Mouse (Mus musculus): ENCODE data around the gene Phf21a.
"Not testable (repeated sequence)": the region's sequence is repeated elsewhere in the genome, so short reads cannot be mapped to it uniquely, and the experiment has no call there.

Gene Phf21a

GRCm38 (mm10) chr2:92381161-92381560 lies 288.2 kb downstream of the Phf21a start:
- DNase-seq (ENCODE audit: low read depth, low spot score) = no peak

GRCm38 (mm10) chr2:92381901-92382588 lies 289.1 kb downstream of the Phf21a start, which contains the start of gene 1700029I15Rik:
Gene 1700029I15Rik, plus strand, starts transcription at chr2:92382538.
- no peak for DNase-seq (ENCODE audit: low read depth, low spot score)

GRCm38 (mm10) chr2:92382759-92383158 lies 289.8 kb downstream of the Phf21a start:
- no peak for DNase-seq (ENCODE audit: low read depth, low spot score)

GRCm38 (mm10) chr2:92384101-92384500 lies 291.2 kb downstream of the Phf21a start:
- DNase-seq (ENCODE audit: low read depth, low spot score) = no peak

GRCm38 (mm10) chr2:92385113-92386051 lies 292.5 kb downstream of the Phf21a start:
- no peak for DNase-seq (ENCODE audit: low read depth, low spot score)

- DNase-seq (ENCODE audit: low read depth, low spot score) = no peak
Measured at GRCm38 (mm10) chr2:92386821-92387570, 294.1 kb downstream of the Phf21a start.

- no peak for DNase-seq (ENCODE audit: low read depth, low spot score)
Measured at GRCm38 (mm10) chr2:92387646-92388045, 294.7 kb downstream of the Phf21a start.

GRCm38 (mm10) chr2:92388081-92388517 lies 295.2 kb downstream of the Phf21a start:
- DNase-seq (ENCODE audit: low read depth, low spot score) = no peak

- DNase-seq (ENCODE audit: low read depth, low spot score) = peak; percentile 67
Measured at GRCm38 (mm10) chr2:92388891-92389641, 296.1 kb downstream of the Phf21a start.

- no peak for DNase-seq (ENCODE audit: low read depth, low spot score)
Measured at GRCm38 (mm10) chr2:92389645-92390044, 296.7 kb downstream of the Phf21a start.

- DNase-seq (ENCODE audit: low read depth, low spot score) = no peak
Measured at GRCm38 (mm10) chr2:92390206-92390930, 297.5 kb downstream of the Phf21a start.

- DNase-seq (ENCODE audit: low read depth, low spot score) = no peak
Measured at GRCm38 (mm10) chr2:92391116-92391515, 298.2 kb downstream of the Phf21a start.

GRCm38 (mm10) chr2:92391703-92392317 lies 298.9 kb downstream of the Phf21a start:
- DNase-seq (ENCODE audit: low read depth, low spot score) = no peak

GRCm38 (mm10) chr2:92392318-92393264 lies 299.7 kb downstream of the Phf21a start:
- no peak for DNase-seq (ENCODE audit: low read depth, low spot score)

GRCm38 (mm10) chr2:92395535-92395934 lies 302.6 kb downstream of the Phf21a start:
- DNase-seq (ENCODE audit: low read depth, low spot score) = no peak

- DNase-seq (ENCODE audit: low read depth, low spot score) = no peak
Measured at GRCm38 (mm10) chr2:92397436-92397835, 304.5 kb downstream of the Phf21a start.

GRCm38 (mm10) chr2:92399877-92400276 lies 307.0 kb downstream of the Phf21a start:
- DNase-seq (ENCODE audit: low read depth, low spot score) = not testable (repeated sequence)

- no peak for DNase-seq (ENCODE audit: low read depth, low spot score)
Measured at GRCm38 (mm10) chr2:92400682-92401081, 307.8 kb downstream of the Phf21a start.

GRCm38 (mm10) chr2:92401091-92401561 lies 308.2 kb downstream of the Phf21a start, which contains the start of gene Mapk8ip1:
Gene Mapk8ip1, minus strand, starts transcription at chr2:92401263.
- DNase-seq (ENCODE audit: low read depth, low spot score) = no peak

Measured in skeletal muscle tissue, adult 2 months (tissue).